ENCODE assay signal across 16 mouse cellular contexts in genomic region chr8:48827454-48827853, GRCm38 (mm10). TPM values are rescaled to one million over a fixed set of nuclear protein-coding genes. Genes with fewer than 3 reads are reported as not detected.
DNase-seq lines count a peak whose midpoint lies in the region; ATAC-seq and TF ChIP-seq lines count a peak whose summit lies in the region.
"Had no signal": no experiment of that assay in that cellular context is flagged by ENCODE, and none has a peak within 500 bp of the region (broad histone marks: within the 10 kb centered on the region; RNA-seq: fewer than 3 reads in every experiment).

No protein-coding gene starts in this region.

- TF ChIP-seq EP300 in liver, postnatal 0 days (IDR thresholded peaks at IDR 0.05; ENCODE audit: low read depth), result no peak

- 64% methylated on average over 9 of the region's 9 CpGs for WGBS in liver, adult 2 months
- WGBS in liver, postnatal 0 days (ENCODE audit: insufficient replicate concordance), result 56% methylated on average over 9 of the region's 9 CpGs

- H3K27ac ChIP-seq in liver, adult 2 months (replicated peaks; ENCODE audit: insufficient read depth, low read depth, low read length), result no peak overlapping the region
- H3K27ac ChIP-seq in liver, postnatal 0 days (ENCODE audit: low read depth), result no peak overlapping the region
- H3K27ac ChIP-seq: limb, embryonic 13.5 days; lung, embryonic 15.5 days had no signal

- no peak overlapping the region for H3K4me2 ChIP-seq in liver, postnatal 0 days (ENCODE audit: low read depth, low read length)
- H3K4me2 ChIP-seq: limb, embryonic 13.5 days; lung, embryonic 15.5 days had no signal

- no peaks in the 10 kb centered on the region for H3K4me1 ChIP-seq in liver, adult 2 months (ENCODE audit: control insufficient read depth, insufficient read depth, low read length)
- no peaks in the 10 kb centered on the region for H3K4me1 ChIP-seq in liver, postnatal 0 days (ENCODE audit: insufficient read depth)
- H3K4me1 ChIP-seq: limb, embryonic 13.5 days; lung, embryonic 15.5 days had no signal

- no peaks in the 10 kb centered on the region for H3K27me3 ChIP-seq in liver, adult 2 months (ENCODE audit: control insufficient read depth, insufficient read depth, low read length)
- no peaks in the 10 kb centered on the region for H3K27me3 ChIP-seq in liver, postnatal 0 days (ENCODE audit: insufficient read depth, low read length)

- H3K79me2 ChIP-seq in liver, adult 2 months (ENCODE audit: control insufficient read depth, insufficient read depth, low read length), result no peaks in the 10 kb centered on the region

- TF ChIP-seq POLR2A in liver, adult 2 months (IDR thresholded peaks at IDR 0.05; ENCODE audit: extremely low read depth, insufficient read depth, low read length), result no peak

- no peak for ATAC-seq in liver, postnatal 0 days
- ATAC-seq: forebrain, embryonic 14.5 days had no signal

- no peak for TF ChIP-seq CTCF in liver, adult 2 months (IDR thresholded peaks at IDR 0.05; ENCODE audit: low read depth, low read length)
- TF ChIP-seq CTCF in liver, postnatal 0 days (IDR thresholded peaks at IDR 0.05; ENCODE audit: low read depth), result no peak

- no peaks in the 10 kb centered on the region for H3K9me3 ChIP-seq in liver, postnatal 0 days (ENCODE audit: low read length)
- H3K9me3 ChIP-seq: limb, embryonic 13.5 days; lung, embryonic 15.5 days had no signal

- intact Hi-C loops in left cerebral cortex, postnatal 4 days (cut with DNase I), result no loop called here

- no peak overlapping the region for H3K4me3 ChIP-seq in liver, adult 2 months (ENCODE audit: insufficient read depth, low read depth, low read length)
- no peak overlapping the region for H3K4me3 ChIP-seq in liver, postnatal 0 days (ENCODE audit: low read depth, low read length)
- H3K4me3 ChIP-seq: limb, embryonic 13.5 days; lung, embryonic 15.5 days had no signal

- DNase-seq in adrenal gland, adult (ENCODE audit: inconsistent age in 2 of 2, low spot score in 1 of 2), result peak; percentile 43 to 80
- DNase-seq in adrenal gland, postnatal 25 days, result no peak
- peak; percentile 21 for DNase-seq in liver, adult 2 months (ENCODE audit: extremely low read depth, low read depth, low spot score)
- no peak for DNase-seq in liver, postnatal 0 days
- peak; percentile 45 for DNase-seq in embryo, embryonic 11 days
- DNase-seq in kidney, postnatal 36 days, result peak; percentile 12 to 24
- DNase-seq in urinary bladder, postnatal 36 days (ENCODE audit: low spot score in 2 of 2), result no peak
- no peak for DNase-seq in left cerebral cortex, postnatal 4 days
- DNase-seq: cerebellum, postnatal 36 days; gastrocnemius, postnatal 25 days; right cerebral cortex, adult 18-20 months had no signal

- no peaks in the 10 kb centered on the region for H3K36me3 ChIP-seq in liver, adult 2 months (ENCODE audit: control insufficient read depth, insufficient read depth, low read length)
- H3K36me3 ChIP-seq in liver, postnatal 0 days (replicated peaks; ENCODE audit: insufficient read depth, low read length), result no peaks in the 10 kb centered on the region
- H3K36me3 ChIP-seq: limb, embryonic 13.5 days; lung, embryonic 15.5 days had no signal

- H3K9ac ChIP-seq in liver, adult 2 months (ENCODE audit: low read depth, low read length), result no peak overlapping the region
- H3K9ac ChIP-seq in liver, postnatal 0 days (replicated peaks), result no peak overlapping the region
- H3K9ac ChIP-seq: limb, embryonic 13.5 days; lung, embryonic 15.5 days had no signal

RNA-seq across cellular contexts. Expression of gene Tenm3, which starts 16.3 kb away (rescaled TPM):
- total RNA-seq in adrenal gland, postnatal 25 days (2021), result 31.4 and 42.5 TPM in 2 replicates
- total RNA-seq in liver, adult 2 months (2014; rRNA removed), result 12.5 and 12.8 TPM in 2 replicates
- 5.3 and 6.7 TPM in 2 replicates for polyA plus RNA-seq in liver, adult 2 months (2012; rRNA removed)
- polyA plus RNA-seq in liver, postnatal 0 days (2015; fragmentation: Nextera tagmentation; extraction: Ambion mirVana), result 4.7 and 5.6 TPM in 2 replicates
- total RNA-seq in left cerebral cortex, postnatal 4 days (2021), result 100 to 1,000 TPM; 162 to 169 TPM
- total RNA-seq: hematopoietic stem cell, adult 5-6 weeks; megakaryocyte-erythroid progenitor cell, adult 5-6 weeks had no signal

Comparison
In these comparisons a context has a peak if more than half of its experiments do, and no peak if none do; other contexts are left out.
1. DNase-seq: peak in adrenal gland, adult (2 of 2), liver, adult 2 months (single experiment), embryo, embryonic 11 days (single experiment) and kidney, postnatal 36 days (2 of 2); none in adrenal gland, postnatal 25 days (single experiment), liver, postnatal 0 days (single experiment), urinary bladder, postnatal 36 days (0 of 2) and left cerebral cortex, postnatal 4 days (single experiment).